Mouse (Mus musculus) frontal cortex, adult (tissue): ENCODE results near the gene Col6a1.

Experiments used
- ATAC-seq: cut with Nextera tagmentation; 2 replicates; pipeline ENCODE4 v1.9.2; 2017; ENCODE audit warnings: mild to moderate bottlenecking, moderate library complexity, mixed read lengths; ENCODE audit not compliant: low TSS enrichment

Gene Col6a1

GRCm38 (mm10) chr10:76724231-76724736 is 1.7 kb downstream of the Col6a1 start:
- no peak for ATAC-seq

DNA sequence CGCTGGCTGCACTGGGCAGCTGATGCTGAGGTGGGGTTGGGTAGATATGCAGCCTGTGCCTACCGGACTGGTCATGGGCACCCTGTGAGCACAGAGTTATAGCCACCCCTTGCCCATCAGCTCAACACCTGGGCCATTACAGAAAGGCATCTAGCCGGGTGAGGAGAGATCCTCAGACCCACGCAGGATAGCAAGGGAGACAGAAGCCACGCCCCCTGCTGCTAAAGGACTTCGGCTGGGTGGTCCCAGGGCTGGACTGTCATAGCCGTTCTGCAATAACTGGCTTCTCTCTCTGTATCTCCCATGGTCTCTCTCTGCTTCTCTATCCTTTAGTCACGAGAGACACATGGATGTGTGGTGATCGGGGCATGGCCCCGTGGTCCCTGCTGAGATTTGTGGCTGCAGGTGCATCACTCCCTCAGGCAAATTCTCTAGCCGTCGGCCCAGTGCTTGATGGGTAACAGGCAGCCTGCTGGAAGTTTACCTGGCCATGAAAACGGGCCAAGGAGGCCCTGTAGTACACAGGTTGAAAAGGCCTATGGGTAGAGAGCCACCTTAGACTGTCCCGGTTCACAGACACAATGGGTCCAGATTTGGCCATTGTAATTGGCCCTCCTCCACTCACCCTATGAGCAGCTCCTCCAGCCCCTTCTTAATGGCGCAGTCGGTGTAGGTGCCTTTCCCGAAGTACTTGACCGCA is 3.1 kb downstream of the Col6a1 start:
- ATAC-seq = no peak

DNA sequence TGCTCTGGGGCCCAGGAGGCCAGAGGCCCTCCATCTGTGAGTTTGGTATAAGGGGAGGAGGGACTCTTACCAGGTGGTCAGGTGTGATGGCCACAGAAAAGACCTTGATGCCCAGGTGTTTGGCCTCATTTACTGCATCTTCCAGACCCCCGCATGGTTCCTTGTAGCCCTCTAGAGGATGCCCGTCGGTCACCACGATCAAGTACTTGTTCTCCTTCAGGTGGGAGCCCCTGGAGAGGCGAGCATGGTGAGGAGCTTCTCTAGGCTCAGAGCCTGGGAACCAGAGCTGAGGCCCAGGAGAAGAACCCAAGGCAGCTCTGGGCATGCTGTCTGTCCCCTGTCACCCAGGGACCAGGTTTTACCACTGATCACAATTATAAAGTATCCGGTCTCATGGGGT is 4.2 kb downstream of the Col6a1 start:
- no peak for ATAC-seq

GRCm38 (mm10) chr10:76721216-76721615 is 4.8 kb downstream of the Col6a1 start:
- ATAC-seq = no peak

DNA sequence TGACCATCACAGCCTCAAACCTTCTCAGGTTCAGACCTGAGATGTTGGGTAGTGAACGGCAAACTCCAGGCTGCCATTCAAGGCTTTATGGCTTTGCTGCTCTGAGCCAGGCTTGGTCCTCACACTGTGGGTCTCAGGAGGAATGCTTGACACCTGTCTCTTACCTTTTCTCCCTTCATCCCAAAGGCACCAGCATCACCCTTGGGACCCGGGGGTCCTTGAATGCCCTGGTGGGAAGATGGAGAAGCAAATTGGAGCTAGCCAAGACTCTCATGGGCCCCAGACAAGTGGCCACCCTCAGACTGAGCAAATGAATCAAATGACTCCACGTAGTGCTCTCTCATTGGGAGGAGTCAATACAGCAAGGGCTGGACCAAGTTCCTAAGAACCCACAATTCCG is 8.3 kb downstream of the Col6a1 start:
- no peak for ATAC-seq

DNA sequence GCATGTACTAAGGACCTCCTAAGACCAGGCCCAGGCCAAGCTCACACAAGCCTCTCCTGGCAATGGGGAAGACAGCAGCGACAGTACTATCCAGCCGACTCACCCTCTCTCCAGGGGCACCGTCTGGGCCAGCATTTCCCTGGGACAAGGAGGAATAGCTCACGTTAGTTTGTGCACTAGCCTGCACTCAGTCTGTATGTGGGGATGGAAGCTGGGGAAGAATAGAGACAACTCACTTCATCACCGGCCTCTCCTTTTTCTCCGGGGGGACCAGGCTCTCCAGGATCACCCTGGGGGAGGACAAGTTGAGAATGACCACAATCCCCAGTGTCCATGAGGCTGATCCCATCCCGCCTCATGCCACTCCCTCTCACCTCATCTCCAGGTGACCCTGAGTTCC is 8.9 kb downstream of the Col6a1 start:
- ATAC-seq = no peak

DNA sequence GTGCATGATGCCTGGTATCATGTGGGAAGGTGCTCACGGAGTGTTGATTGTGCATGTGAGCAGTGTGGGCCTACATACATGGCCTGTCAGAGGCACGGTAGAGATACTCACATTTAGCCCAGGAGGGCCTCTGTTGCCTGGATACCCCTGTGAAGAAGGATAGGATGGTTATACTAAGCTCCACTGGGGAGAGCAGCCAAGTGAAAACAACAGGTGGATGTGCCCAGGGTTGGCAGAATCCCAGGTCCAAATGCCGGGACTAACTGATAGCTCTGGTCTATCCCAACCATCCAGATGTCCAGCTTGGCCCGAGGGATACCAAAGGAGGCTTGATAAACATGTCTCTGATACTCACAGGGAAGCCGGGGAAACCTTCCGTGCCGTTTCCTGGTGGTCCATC is 11.7 kb downstream of the Col6a1 start:
- ATAC-seq = no peak

GRCm38 (mm10) chr10:76712500-76712899 is 13.5 kb downstream of the Col6a1 start:
- ATAC-seq = no peak

- ATAC-seq = no peak
Observed at GRCm38 (mm10) chr10:76711331-76711730, 14.6 kb downstream of the Col6a1 start.

DNA sequence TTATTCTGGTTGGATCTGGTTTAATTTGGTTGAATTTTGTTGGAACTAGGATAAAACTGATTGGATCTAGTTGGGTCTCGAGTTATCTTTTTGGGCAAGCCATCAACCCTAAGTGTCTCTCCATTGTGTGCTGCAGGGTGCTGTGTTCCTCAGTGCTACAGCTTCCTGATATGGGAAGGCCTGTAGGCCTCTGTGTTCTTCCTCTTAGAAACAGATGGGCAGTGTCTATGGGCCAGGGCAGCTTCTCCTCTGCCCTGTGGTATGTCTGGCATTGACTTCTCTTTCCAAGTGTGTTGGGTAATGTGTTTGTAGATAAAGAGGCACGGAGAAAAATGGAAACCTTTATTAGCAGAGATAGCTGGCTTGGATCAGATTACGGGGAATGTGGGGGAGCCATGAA is 17.5 kb downstream of the Col6a1 start:
- ATAC-seq = no peak

DNA sequence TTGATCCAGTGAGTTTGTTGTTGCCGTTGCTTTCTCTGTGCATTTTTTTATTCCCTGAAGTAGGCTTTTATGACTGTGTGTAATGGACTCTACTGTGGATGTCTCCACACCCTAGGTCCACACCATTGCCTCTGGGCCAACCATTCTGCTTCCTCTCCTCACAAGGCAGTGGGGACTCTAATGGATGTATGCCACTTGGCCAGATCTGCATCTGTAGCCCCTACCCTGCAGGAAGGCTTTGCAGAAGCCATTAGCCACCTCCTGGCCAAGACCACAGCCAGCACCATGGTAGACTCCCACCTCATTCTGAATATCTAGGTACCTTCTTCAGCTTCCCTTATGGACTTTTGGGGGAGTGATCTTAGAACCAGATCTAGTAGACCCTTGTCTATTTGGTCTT is 18.4 kb downstream of the Col6a1 start:
- no peak for ATAC-seq

DNA sequence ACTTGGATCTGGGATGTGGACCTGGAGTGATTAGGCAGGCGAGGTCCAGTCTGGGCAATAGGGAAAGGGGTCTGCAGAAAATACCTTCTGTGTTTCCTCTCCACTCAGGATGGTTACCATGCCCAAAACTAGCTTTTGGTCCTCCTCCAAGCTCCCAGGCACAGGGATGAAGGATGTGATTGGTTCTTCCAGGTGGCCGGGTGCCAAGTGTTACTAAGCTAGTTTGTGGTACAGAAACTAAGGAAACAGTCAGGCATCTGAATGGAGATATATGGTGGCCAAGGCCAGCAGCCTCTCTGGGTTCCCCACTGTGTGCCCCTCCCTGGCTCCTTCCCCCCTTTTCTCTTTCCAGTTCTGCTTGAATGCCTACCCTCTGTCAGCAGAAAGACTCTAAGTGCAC is 19.0 kb downstream of the Col6a1 start:
- ATAC-seq = no peak

DNA sequence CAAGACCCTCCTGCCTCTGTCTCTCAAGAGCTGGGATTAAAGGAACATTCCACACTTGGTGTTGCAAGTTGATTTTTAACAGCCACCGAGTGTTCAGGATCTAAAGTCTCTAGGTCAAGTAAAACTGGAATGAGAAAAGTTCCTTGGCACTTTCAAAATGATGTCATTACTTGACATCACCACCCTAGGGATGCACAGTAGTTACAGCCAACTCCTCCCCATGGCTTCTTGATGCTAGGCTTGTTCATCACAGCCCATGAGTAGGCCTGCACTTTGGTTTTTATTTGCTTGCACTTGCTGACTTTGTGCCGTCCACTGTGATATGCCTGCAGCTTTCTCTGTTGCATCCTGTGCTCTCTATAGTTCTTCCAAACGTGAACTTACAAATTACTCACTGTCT is 21.6 kb downstream of the Col6a1 start:
- ATAC-seq = no peak

GRCm38 (mm10) chr10:76701446-76701845 is 24.5 kb downstream of the Col6a1 start:
- no peak for ATAC-seq

DNA sequence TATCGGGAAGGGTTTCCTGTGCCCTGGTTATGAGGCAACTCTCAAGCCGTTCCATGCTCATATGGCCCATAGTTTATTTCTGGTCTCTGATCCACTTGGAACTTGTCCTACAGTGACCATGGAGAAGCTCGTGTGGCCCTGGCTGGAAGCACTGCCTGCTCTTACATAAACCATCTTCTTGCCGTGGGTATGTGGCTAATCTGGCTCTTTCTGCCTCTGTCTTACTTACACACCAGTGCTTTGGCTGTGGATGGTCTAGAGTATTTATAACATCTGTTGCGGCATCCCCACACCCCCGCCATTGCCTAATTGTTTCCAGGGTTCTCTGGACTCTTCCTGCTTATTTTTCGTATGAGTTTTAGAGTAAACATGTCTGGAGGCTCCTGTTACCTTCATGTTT is 26.2 kb downstream of the Col6a1 start:
- ATAC-seq = peak; percentile 69; the same call in 1 of the 2 replicates

- no peak for ATAC-seq
Observed at GRCm38 (mm10) chr10:76695283-76695885, 30.6 kb downstream of the Col6a1 start.

DNA sequence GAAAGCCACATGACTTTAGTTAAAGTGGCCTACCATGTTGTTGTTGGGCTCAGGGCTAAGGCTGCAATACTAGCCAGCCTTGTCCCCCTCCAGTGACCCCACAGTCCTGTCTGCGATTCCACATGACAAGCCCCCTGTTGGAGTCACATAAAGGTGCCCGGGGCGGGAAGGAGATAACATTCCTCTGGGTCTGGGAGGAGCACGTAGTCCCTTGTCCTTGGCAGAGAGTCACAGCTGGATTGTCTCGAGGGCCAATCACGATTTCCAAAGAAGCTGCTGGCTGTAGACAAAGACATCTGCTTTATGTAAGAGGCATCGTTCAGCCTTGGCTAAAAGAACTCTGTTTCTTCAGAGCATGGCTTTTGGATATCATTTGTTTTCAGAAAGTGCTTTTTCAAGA is 31.2 kb downstream of the Col6a1 start:
- no peak for ATAC-seq

- no peak for ATAC-seq
Observed at GRCm38 (mm10) chr10:76693446-76693845, 32.5 kb downstream of the Col6a1 start.

GRCm38 (mm10) chr10:76685451-76686017 is 40.4 kb downstream of the Col6a1 start:
- peak; percentile 70; the same call in 1 of the 2 replicates for ATAC-seq

GRCm38 (mm10) chr10:76683977-76684376 is 42.0 kb downstream of the Col6a1 start:
- no peak for ATAC-seq

DNA sequence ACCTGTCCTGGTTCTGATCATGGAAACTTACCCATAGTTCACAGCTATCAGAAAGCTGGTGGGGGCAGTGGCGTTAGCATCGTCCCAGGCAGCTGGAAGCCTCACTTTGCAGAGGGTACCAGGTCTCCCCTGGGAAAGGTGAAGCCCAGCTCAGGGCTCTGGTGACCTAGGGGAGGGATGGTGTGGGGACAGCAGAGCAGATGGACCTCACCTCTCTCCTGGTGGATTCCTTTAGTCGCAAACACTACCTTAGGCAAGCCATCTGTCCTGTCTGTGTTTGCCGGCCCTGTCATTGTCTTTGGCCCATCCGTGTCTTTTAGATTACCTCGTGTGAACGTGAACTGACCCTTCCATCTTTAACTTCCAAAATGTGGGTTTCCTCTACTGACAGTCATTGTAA is 42.5 kb downstream of the Col6a1 start:
- ATAC-seq = no peak

GRCm38 (mm10) chr10:76681882-76682281 is 44.1 kb downstream of the Col6a1 start:
- no peak for ATAC-seq
